Mouse (Mus musculus): Measurements from ENCODE around the gene Gm27021.

DNA sequence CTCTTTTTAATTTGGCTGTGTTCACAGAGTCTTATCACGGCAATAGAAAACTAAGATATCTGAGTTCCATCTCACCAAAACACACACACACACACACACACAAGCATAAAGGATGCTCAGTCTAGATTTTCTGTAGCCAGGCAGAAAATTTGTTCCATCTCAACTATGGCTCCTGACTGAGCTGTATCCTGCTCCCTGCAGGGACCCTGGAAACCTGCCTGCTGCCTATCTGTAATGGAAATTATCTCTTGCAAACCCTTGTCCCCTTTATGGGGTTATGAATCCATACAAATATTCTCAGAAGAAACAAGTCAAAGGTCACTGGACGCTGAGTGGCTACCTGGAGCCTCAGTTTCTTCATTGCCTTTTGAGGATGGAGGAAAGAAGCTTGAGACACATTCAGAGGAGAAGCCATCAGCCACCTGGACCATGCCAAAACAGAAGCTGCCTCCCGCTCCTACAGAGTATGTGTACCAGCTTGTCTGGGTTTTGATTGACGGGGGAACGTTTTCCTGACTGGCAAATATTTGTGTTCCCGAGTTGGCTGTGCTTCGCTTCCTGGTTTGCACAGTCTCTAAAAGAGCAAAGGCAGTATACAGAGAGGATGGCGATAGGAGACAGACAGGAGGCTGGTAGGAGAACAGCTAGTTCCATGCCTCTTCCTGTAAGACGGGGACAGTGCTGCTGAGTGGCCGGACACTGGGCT lies 76.1 kb downstream of the Gm27021 start:
- no peak for TF ChIP-seq CTCF (IDR thresholded peaks at IDR 0.05; ENCODE audit: insufficient read depth, low read depth, low read length)
- no peak for TF ChIP-seq POLR2A (IDR thresholded peaks at IDR 0.05; ENCODE audit: insufficient read depth, low read depth, low read length)

All from olfactory bulb, adult 2 months (tissue).